Mouse (Mus musculus) hindbrain, embryonic 12.5 days (tissue): ENCODE measurements around the gene Tmem62. TPM values are rescaled to one million over a fixed set of nuclear protein-coding genes. Genes with fewer than 3 reads are reported as not detected.

Experiments used
- ATAC-seq: fragments of 200-750 bp; cut with Nextera tagmentation; 2 replicates; pipeline ENCODE4 v1.8.0; 2017; ENCODE audit warnings: moderate TSS enrichment; ENCODE audit not compliant: low FRiP score
- H3K27ac ChIP-seq: fragments of 300-500 bp; sonication (generic); 2 replicates; pipeline ENCODE4 v1.5.1; 2016; ENCODE audit warnings: mild to moderate bottlenecking
- H3K27me3 ChIP-seq: fragments of 300-500 bp; sonication (generic); 2 replicates; pipeline ENCODE4 v1.6.1; 2016; ENCODE audit warnings: mild to moderate bottlenecking
- H3K36me3 ChIP-seq: fragments of 300-500 bp; sonication (generic); 2 replicates; pipeline ENCODE4 v1.6.1; 2016; ENCODE audit warnings: mild to moderate bottlenecking
- H3K4me1 ChIP-seq: fragments of 300-500 bp; sonication (generic); 2 replicates; pipeline ENCODE4 v1.6.1; 2016
- H3K4me2 ChIP-seq: fragments of 300-500 bp; sonication (generic); replicated peaks from 2 replicates; pipeline ENCODE4 v1.6.1; 2016; ENCODE audit warnings: mild to moderate bottlenecking
- H3K4me3 ChIP-seq: fragments of 300-500 bp; sonication (generic); 2 replicates; pipeline ENCODE4 v1.5.1; 2016; ENCODE audit warnings: mild to moderate bottlenecking
- H3K9ac ChIP-seq: fragments of 300-500 bp; sonication (generic); 2 replicates; pipeline ENCODE4 v1.6.1; 2016; ENCODE audit warnings: mild to moderate bottlenecking, moderate library complexity
- H3K9me3 ChIP-seq: fragments of 300-500 bp; sonication (generic); replicated peaks from 2 replicates; pipeline ENCODE4 v1.6.1; 2016; ENCODE audit warnings: mild to moderate bottlenecking
- WGBS: fragments of 180-500 bp; shearing (Covaris S2); methylation state at CpG from one replicate; pipeline ENCODE4 v1.1.7; 2016; 5-methylcytosine and 5-hydroxymethylcytosine counted together
- microRNA-seq: library from miRNA; unstranded; fragments of <30 nt; microRNA quantifications from one replicate; pipeline ENCODE4, GENCODE M21; 2017
- polyA plus RNA-seq: library from polyadenylated mRNA; unstranded; fragments of >200 nt; fragmentation: Nextera tagmentation; extraction: Ambion mirVana; gene quantifications from 2 replicates; pipeline ENCODE4 v1.2.1, GENCODE M21; 2016

The Tmem62 gene
- polyA plus RNA-seq, 1 experiment from 2014 or later, result 6.3 TPM

DNA sequence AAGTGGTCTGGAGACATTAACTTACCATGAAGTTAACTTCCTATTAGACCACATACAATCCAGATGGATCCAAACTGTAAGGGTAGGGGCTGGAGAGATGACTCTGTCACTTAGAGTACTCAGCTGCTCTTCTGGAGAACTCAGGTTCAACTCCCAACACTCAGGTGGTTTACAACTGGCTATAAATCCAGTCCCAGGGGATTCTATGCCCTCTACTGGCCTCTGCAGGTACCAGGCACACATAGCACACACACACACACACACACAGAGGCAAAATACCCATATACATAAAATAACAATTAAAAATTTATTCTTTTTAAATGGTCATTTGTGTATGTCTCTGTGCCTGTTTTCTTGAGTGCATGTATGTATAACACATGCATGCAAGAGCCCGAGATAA is 62.6 kb downstream of the Tmem62 start:
- H3K27ac ChIP-seq, result no peak overlapping the region
- no peak overlapping the region for H3K4me2 ChIP-seq
- H3K9me3 ChIP-seq, result no peaks in the 10 kb centered on the region
- WGBS, result 87% methylated on average over 1 of the region's 1 CpGs
- H3K4me1 ChIP-seq, result no peaks in the 10 kb centered on the region
- ATAC-seq, result no peak
- no peak overlapping the region for H3K4me3 ChIP-seq
- no peaks in the 10 kb centered on the region for H3K36me3 ChIP-seq
- no peak overlapping the region for H3K9ac ChIP-seq
- no peaks in the 10 kb centered on the region for H3K27me3 ChIP-seq

DNA sequence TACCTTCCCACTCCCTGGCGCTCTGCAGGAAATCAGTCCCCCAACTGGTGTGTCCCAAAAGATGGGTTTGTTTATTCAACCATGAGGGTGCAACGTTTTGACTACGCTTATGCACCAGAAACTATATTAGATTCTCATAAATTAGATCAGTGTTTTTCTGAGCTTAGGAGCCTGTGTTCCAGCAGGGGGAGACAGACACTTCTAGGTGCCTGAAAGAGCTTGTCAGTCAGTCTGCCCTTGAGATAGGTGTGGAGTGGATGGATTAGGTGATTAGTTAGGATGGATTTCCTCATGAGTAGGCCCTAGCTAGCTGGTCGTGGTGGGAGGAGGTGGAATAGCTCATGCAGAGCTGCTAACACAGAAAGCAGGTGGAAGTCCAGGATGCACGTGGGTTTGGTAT is 64.3 kb downstream of the Tmem62 start:
- Histone ChIP-seq H3K27ac (no peak overlapping the region), H3K9ac (no peak overlapping the region), H3K4me3 (no peak overlapping the region), H3K27me3 (no peaks in the 10 kb centered on the region), H3K4me1 (no peaks in the 10 kb centered on the region), H3K4me2 (no peak overlapping the region), H3K36me3 (no peaks in the 10 kb centered on the region), H3K9me3 (no peaks in the 10 kb centered on the region)
- 53% methylated on average over 5 of the region's 5 CpGs for WGBS
- no peak for ATAC-seq

DNA sequence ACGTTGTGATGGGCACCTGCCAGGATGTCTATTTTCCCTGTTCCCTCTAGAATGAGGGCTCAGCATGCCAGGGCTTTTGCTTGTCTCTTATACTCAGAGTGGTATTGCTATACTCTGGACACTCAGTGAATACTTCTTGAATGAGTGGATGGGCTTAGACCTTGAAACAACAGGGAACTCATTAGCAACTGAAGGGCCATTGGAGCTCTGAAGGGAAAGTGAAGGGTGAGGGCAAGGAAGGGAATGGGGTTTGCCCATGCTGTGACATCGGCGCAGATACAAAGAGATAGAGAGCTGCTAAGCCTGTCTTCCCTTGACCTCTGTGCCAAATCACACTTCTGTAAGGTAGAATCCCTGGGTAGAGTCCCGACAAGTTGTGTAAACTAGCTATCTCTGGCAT is 68.8 kb downstream of the Tmem62 start:
- Histone ChIP-seq H3K27me3 (no peaks in the 10 kb centered on the region), H3K36me3 (no peaks in the 10 kb centered on the region), H3K9me3 (no peaks in the 10 kb centered on the region), H3K4me1 (no peaks in the 10 kb centered on the region), H3K27ac (no peak overlapping the region), H3K9ac (no peak overlapping the region), H3K4me3 (no peak overlapping the region), H3K4me2 (no peak overlapping the region)
- ATAC-seq, result no peak
- WGBS, result 64% methylated on average over 4 of the region's 4 CpGs

DNA sequence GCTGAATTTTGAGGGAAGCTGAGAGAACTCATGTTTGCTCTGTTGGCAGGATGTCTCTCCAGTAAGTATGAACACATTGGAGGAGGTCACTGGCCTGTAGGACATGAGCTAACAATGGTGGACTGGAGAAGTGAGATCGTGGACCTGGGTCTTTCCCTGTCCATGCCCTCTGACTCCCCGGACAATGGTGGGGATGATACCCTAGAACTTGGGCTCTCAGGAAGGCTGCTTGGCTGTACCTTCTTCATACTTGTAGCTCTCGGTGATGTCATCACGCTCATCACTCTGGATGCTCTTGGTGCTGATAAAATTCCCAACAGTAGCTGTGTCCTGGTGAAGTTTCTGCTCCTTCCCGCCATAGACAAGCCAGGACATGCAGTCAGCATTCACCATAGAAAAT is 75.4 kb downstream of the Tmem62 start:
- Histone ChIP-seq H3K4me3 (no peak overlapping the region), H3K9ac (no peak overlapping the region), H3K4me2 (no peak overlapping the region), H3K27ac (no peak overlapping the region), H3K27me3 (no peaks in the 10 kb centered on the region), H3K36me3 (no peaks in the 10 kb centered on the region), H3K4me1 (no peaks in the 10 kb centered on the region), H3K9me3 (no peaks in the 10 kb centered on the region)
- ATAC-seq, result no peak
- WGBS, result 90% methylated on average over 5 of the region's 5 CpGs

DNA sequence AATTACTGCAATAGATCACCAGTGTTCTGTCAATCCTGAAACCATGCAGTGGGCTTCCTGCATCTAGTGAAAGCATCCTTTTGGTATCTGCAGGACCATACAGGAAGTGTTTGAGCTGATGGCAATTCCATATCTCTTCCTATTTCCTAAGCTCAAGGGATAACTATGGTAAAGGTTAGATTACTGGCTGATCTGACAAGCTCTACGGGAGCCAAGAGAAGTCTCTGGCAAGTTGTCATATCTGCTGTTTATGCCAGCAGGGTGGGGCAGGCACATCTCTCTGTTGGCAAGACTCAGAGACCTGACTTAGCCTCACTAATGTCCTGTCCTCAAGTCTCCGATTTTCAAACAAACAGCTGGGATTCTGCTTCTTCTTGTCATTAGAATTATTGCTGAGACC is 77.2 kb downstream of the Tmem62 start:
- no peak for ATAC-seq
- WGBS, result 84% methylated on average over 2 of the region's 2 CpGs
- no peaks in the 10 kb centered on the region for H3K27me3 ChIP-seq

DNA sequence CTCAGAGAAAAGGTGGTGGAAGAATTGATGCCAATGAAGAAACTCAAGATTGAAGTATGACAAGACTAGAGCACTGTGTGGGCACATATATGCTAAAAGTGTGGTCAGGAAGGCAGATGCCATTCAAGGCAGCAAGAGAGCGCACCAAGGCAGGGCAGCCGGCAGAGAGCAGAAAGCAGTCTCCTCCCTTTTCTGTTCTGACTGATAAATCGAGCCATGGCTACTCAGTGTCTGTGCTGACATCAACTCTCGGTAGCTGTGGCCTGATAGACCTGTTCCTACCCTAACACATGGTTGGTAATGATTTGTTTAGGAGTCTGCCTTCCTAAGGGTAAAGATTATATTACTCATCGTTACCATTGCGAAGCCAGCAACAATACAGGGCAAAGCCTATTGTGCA is 79.1 kb downstream of the Tmem62 start:
- Histone ChIP-seq H3K9me3 (no peaks in the 10 kb centered on the region), H3K4me3 (no peak overlapping the region), H3K36me3 (no peaks in the 10 kb centered on the region), H3K4me2 (no peak overlapping the region), H3K27me3 (no peaks in the 10 kb centered on the region), H3K4me1 (no peaks in the 10 kb centered on the region), H3K27ac (no peak overlapping the region), H3K9ac (no peak overlapping the region)
- WGBS, result 87% methylated on average over 6 of the region's 6 CpGs
- no peak for ATAC-seq

More for the DNA sequence above, 77.2 kb downstream of the Tmem62 start:
- H3K36me3 ChIP-seq, result no peaks in the 10 kb centered on the region
- no peak overlapping the region for H3K4me2 ChIP-seq
- H3K9me3 ChIP-seq, result no peaks in the 10 kb centered on the region
- H3K4me1 ChIP-seq, result no peaks in the 10 kb centered on the region
- H3K4me3 ChIP-seq, result no peak overlapping the region
- no peak overlapping the region for H3K27ac ChIP-seq
- H3K9ac ChIP-seq, result no peak overlapping the region

Small RNA genes within 50 kb of the gene (microRNA-seq; reads per million reads assigned to microRNA genes)
- not detected for gene Gm44325

Other genes with a start within 250 kb of the Tmem62 start
- 11.1 TPM in 2 replicates for gene Cdan1, start 126.9 kb upstream of the Tmem62 start, polyA plus RNA-seq
- 14.0 and 15.2 TPM in 2 replicates for gene Ttbk2, start 126.4 kb upstream of the Tmem62 start, polyA plus RNA-seq
- 28.6 and 33.4 TPM in 2 replicates for gene Ubr1, start 6.3 kb upstream of the Tmem62 start, polyA plus RNA-seq
- gene Ccndbp1, start 31.4 kb downstream of the Tmem62 start, polyA plus RNA-seq, result 59.1 and 61.0 TPM in 2 replicates
- 5.3 and 6.8 TPM in 2 replicates for gene Epb42, start 60.1 kb downstream of the Tmem62 start, polyA plus RNA-seq
- not detected in 2 replicates for gene Tgm5, start 108.8 kb downstream of the Tmem62 start, polyA plus RNA-seq
- gene Tgm7, start 132.8 kb downstream of the Tmem62 start, polyA plus RNA-seq, result not detected in 2 replicates
- 29.2 and 29.6 TPM in 2 replicates for gene Adal, start 163.4 kb downstream of the Tmem62 start, polyA plus RNA-seq
- 22.3 and 24.7 TPM in 2 replicates for gene Lcmt2, start 163.6 kb downstream of the Tmem62 start, polyA plus RNA-seq
- 70.0 and 74.5 TPM in 2 replicates for gene Tubgcp4, start 193.6 kb downstream of the Tmem62 start, polyA plus RNA-seq
- 11.5 and 13.6 TPM in 2 replicates for gene Zscan29, start 194.1 kb downstream of the Tmem62 start, polyA plus RNA-seq